Mouse (Mus musculus): Measurements from ENCODE around the gene Pgap3. TPM values are rescaled to one million over a fixed set of nuclear protein-coding genes. Genes with fewer than 3 reads are reported as not detected.
A peak's percentile ranks its signal among the peaks of the same experiment; 100 is the strongest.

The Pgap3 gene
- 13.2 and 14.1 TPM in 2 replicates for polyA plus RNA-seq (2012; rRNA removed)

DNA sequence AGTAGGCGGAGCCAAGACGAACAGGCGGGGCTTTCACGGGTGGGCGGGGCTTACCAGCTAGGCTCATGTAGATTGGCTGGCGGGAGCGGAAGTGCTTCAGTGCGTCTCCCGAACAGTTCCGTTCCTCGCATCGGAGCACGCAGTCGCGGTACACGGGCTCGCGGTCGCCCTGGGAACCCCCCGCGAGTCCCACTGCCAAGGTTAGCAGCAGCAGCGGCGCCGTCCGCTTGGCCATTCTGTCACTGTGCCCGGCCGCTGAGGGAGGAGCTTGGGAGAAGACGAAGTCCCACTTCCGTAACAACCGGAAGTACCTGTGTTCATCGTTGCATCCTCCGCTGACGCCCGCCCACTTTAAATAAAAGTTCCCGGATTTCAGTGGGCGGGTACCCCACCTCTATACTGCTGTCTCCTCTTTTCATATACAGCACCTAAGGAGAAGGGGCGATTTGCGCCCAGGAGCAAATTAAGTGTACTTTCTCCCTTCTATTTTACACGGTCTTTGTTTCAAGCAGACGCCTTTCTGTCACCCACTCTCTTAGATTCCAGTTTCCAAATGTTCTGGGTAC lies at the start of gene Pgap3:
Pgap3 (minus strand) TSS at position 330 of the 566 bp plus-strand sequence.
- Histone ChIP-seq H3K27me3 (ENCODE audit: control insufficient read depth, insufficient read depth, low read length) (no peaks in the 10 kb centered on the region), H3K27ac (ENCODE audit: insufficient read depth, low read length) (peak within 1 kb of the TSS; percentile 95), H3K4me3 (replicated peaks; ENCODE audit: insufficient read depth, low read depth, low read length) (peak within 1 kb of the TSS; percentile 83), H3K4me1 (ENCODE audit: control insufficient read depth, insufficient read depth, low read length) (peaks cover 3% of the 10 kb centered on the region; the same call in 1 of the 2 replicates)
- TF ChIP-seq POLR2A (IDR thresholded peaks at IDR 0.05; ENCODE audit: borderline replicate concordance, insufficient read depth, low read length) (peak; percentile 70; the same call in 1 of the 2 replicates), CTCF (IDR thresholded peaks at IDR 0.05; ENCODE audit: borderline replicate concordance, insufficient read depth, low read depth, low read length) (no peak)
- DNase-seq: peak; percentile 89 to 91
- WGBS: under 1% methylated on average over 40 of the region's 40 CpGs

DNA sequence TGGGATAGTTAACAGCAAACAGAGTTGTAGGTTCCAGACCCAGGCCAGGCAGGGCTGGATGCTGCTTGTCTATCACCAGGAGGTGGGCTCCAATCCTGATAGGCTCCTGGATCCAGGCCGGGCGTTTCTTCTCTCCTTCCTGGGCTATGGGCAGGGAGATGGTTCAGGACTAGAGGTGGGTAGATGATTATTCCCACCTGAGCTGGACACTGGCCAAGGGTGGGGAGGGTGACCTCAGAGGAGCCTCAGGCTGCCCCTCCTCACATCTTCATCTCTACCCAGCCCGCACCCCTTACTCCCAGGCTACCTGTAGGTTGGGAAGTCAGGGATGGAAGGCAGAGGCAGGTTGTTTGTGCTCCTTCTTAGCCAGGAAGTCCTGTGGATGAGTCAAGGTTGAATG lies 49.1 kb upstream of the Pgap3 start:
- TF ChIP-seq CTCF (IDR thresholded peaks at IDR 0.05; ENCODE audit: borderline replicate concordance, insufficient read depth, low read depth, low read length): no peak
- TF ChIP-seq POLR2A (IDR thresholded peaks at IDR 0.05; ENCODE audit: borderline replicate concordance, insufficient read depth, low read length): no peak
- Histone ChIP-seq H3K27me3 (ENCODE audit: control insufficient read depth, insufficient read depth, low read length) (no peaks in the 10 kb centered on the region), H3K27ac (ENCODE audit: insufficient read depth, low read length) (no peak overlapping the region), H3K4me1 (ENCODE audit: control insufficient read depth, insufficient read depth, low read length) (peaks cover 18% of the 10 kb centered on the region), H3K4me3 (replicated peaks; ENCODE audit: insufficient read depth, low read depth, low read length) (no peak overlapping the region)
- 85% methylated on average over 3 of the region's 3 CpGs for WGBS
- no peak for DNase-seq

DNA sequence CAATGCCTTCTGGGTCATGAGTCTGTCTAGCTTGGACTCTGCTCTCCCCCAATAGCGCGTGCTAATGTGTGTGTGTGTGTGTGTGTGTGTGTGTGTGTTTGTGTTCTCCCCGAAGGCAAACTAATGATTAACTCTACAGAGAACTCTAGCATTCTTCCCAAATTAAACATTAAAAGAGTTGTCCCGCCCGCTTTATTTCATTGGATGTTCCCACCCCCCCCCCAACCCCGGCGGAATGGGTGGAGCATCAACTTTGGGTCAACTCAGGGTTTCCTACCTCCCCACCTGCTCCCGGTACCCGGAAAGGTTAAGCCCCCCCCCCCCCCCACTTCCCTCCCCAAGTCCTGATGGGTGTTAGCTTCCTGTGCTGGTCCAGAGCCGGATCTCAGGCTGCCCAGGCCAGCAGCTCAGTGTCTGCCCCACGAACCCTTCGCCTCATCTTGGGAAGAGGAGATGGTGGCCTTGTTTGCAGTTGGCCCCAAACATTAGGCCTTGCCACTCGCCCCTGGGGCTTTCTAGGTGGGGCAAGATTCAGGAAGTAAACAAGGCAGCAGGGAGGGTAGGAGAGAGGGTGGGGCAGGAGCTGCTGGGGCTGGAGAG lies 48.0 kb upstream of the Pgap3 start:
- no peak for TF ChIP-seq POLR2A (IDR thresholded peaks at IDR 0.05; ENCODE audit: borderline replicate concordance, insufficient read depth, low read length)
- TF ChIP-seq CTCF (IDR thresholded peaks at IDR 0.05; ENCODE audit: borderline replicate concordance, insufficient read depth, low read depth, low read length): no peak
- WGBS: 55% methylated on average over 13 of the region's 13 CpGs

DNA sequence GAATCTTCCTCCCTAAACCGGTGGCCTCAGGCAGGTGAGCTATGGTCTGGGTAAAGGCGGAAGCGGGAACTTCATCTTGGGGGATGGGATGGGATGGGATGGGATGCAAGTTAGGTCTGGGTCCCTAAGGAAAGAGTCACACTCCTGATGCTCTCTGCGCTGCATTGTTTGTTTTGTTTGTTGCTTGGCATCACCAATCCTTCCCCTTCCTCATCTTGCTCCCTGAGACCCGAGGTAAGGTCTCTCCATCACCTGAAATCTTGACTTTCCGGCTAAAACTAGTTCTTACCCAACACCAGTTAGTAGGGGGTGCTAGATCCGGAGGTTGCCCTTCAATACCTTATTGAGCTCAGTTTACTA lies 47.2 kb upstream of the Pgap3 start:
- WGBS: 23% methylated on average over 7 of the region's 7 CpGs
- Histone ChIP-seq H3K4me3 (replicated peaks; ENCODE audit: insufficient read depth, low read depth, low read length) (peak overlapping the region; percentile 76), H3K27me3 (ENCODE audit: control insufficient read depth, insufficient read depth, low read length) (no peaks in the 10 kb centered on the region), H3K27ac (ENCODE audit: insufficient read depth, low read length) (no peak overlapping the region), H3K4me1 (ENCODE audit: control insufficient read depth, insufficient read depth, low read length) (peaks cover 18% of the 10 kb centered on the region)
- TF ChIP-seq POLR2A (IDR thresholded peaks at IDR 0.05; ENCODE audit: borderline replicate concordance, insufficient read depth, low read length) (no peak), CTCF (IDR thresholded peaks at IDR 0.05; ENCODE audit: borderline replicate concordance, insufficient read depth, low read depth, low read length) (no peak)
- DNase-seq: no peak

More for the DNA sequence above, 48.0 kb upstream of the Pgap3 start:
- Histone ChIP-seq H3K27me3 (ENCODE audit: control insufficient read depth, insufficient read depth, low read length) (no peaks in the 10 kb centered on the region), H3K4me1 (ENCODE audit: control insufficient read depth, insufficient read depth, low read length) (peaks cover 18% of the 10 kb centered on the region), H3K4me3 (replicated peaks; ENCODE audit: insufficient read depth, low read depth, low read length) (peak overlapping the region; percentile 76), H3K27ac (ENCODE audit: insufficient read depth, low read length) (no peak overlapping the region)
- DNase-seq: no peak

DNA sequence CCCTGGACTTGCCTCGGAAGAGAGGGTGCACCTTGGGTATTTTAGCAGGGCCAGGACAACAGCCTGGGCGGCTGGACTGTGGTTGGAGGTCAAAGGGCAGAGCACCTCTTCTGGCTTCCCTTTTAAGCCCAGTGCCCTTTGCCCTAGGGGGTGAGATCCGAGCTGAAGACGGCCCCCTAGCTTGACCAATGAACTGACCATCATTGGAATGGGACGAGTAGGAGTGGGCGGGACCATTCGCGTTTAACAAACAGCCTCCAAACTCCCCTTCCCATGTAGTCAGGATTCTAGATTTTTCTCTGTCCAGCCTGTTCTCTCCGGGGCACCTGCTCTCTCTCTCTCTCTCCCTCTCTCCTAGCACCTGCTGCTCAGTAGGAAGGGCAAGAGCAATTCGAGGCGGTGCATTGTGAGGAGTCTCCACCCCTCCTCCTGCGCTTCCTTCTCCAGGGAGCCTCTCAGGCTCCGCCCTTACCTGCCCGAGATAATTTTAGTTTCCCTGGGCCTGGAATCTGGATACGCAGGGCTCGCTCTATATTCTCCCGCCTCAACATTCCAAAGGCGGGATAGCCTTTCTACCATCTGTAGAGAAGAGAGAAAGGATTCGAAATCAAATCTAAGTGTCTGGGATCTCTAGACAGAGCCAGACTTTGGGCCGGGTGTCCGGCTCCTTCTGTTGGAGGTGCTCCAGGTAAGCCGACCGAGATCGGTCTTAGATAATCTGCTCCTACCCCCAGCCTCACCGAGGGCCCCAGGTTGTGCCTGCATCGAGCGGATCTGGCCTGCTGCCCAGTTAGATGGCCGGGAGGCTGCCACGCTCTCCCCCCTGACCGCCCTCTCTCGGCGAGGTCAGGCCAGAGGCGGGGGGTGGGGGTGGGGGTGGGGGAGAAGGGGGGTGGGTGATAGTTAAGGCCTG lies 46.5 kb upstream of the Pgap3 start:
- Histone ChIP-seq H3K27me3 (ENCODE audit: control insufficient read depth, insufficient read depth, low read length) (no peaks in the 10 kb centered on the region), H3K4me1 (ENCODE audit: control insufficient read depth, insufficient read depth, low read length) (peaks cover 18% of the 10 kb centered on the region), H3K27ac (ENCODE audit: insufficient read depth, low read length) (peak overlapping the region; percentile 20), H3K4me3 (replicated peaks; ENCODE audit: insufficient read depth, low read depth, low read length) (peak overlapping the region; percentile 76)
- TF ChIP-seq CTCF (IDR thresholded peaks at IDR 0.05; ENCODE audit: borderline replicate concordance, insufficient read depth, low read depth, low read length): no peak
- TF ChIP-seq POLR2A (IDR thresholded peaks at IDR 0.05; ENCODE audit: borderline replicate concordance, insufficient read depth, low read length): peak; percentile 51; the same call in 1 of the 2 replicates
- 4% methylated on average over 33 of the region's 33 CpGs for WGBS
- peak; percentile 69 to 78 for DNase-seq

DNA sequence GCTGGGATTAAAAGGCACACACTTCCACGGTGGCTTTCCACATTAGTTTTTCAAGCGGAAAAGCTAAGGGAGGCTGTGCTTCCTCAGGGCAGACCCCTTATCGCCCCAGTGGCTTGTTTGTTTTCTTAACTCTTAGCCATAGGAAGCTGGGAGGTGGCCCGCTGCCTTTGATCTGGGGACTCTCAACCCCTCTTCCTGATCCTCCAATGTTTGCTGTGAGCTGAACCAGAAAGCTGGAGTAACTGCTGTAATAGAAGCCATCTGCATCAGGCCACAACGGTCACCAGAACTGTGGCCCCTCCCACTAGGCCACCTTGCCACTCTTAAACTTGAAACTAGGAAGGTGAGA lies 45.9 kb upstream of the Pgap3 start, which contains the start of gene Grb7:
Grb7 (plus strand) TSS at position 182 of the 349 bp plus-strand sequence.
- H3K4me3 ChIP-seq (replicated peaks; ENCODE audit: insufficient read depth, low read depth, low read length): peak within 1 kb of the TSS; percentile 76
- WGBS: 42% methylated on average over 5 of the region's 5 CpGs
- peak within 1 kb of the TSS; percentile 20 for H3K27ac ChIP-seq (ENCODE audit: insufficient read depth, low read length)
- no peaks in the 10 kb centered on the region for H3K27me3 ChIP-seq (ENCODE audit: control insufficient read depth, insufficient read depth, low read length)
- peaks cover 18% of the 10 kb centered on the region for H3K4me1 ChIP-seq (ENCODE audit: control insufficient read depth, insufficient read depth, low read length)
- DNase-seq: no peak
- TF ChIP-seq POLR2A (IDR thresholded peaks at IDR 0.05; ENCODE audit: borderline replicate concordance, insufficient read depth, low read length): no peak
- TF ChIP-seq CTCF (IDR thresholded peaks at IDR 0.05; ENCODE audit: borderline replicate concordance, insufficient read depth, low read depth, low read length): no peak

DNA sequence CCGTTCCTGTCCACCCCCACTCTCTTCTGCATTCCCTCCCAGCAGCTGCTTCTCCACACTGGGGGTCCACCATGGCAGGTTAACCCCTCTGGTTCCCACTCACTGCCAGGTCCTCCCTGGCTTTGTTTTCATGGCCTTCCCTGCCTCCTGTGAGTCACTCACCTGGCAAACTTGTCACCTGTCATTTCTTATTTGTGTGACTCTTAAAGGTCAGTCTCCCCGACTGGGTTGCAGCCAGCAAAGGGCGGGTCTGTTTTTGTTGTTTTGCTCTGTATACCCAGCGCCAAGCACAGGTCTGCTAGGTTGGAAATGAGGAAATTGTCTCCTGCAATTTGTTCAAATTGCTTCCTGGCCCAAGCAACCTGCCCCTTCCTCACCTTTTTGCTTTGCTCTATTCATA lies 45.4 kb upstream of the Pgap3 start:
- DNase-seq: no peak
- no peak overlapping the region for H3K4me3 ChIP-seq (replicated peaks; ENCODE audit: insufficient read depth, low read depth, low read length)
- 52% methylated on average over 4 of the region's 4 CpGs for WGBS
- TF ChIP-seq POLR2A (IDR thresholded peaks at IDR 0.05; ENCODE audit: borderline replicate concordance, insufficient read depth, low read length): no peak
- no peak for TF ChIP-seq CTCF (IDR thresholded peaks at IDR 0.05; ENCODE audit: borderline replicate concordance, insufficient read depth, low read depth, low read length)
- H3K27ac ChIP-seq (ENCODE audit: insufficient read depth, low read length): 0 out of 2 replicates have a peak overlapping the region, but pooled peaks have one; percentile 20
- peaks cover 18% of the 10 kb centered on the region for H3K4me1 ChIP-seq (ENCODE audit: control insufficient read depth, insufficient read depth, low read length)
- H3K27me3 ChIP-seq (ENCODE audit: control insufficient read depth, insufficient read depth, low read length): no peaks in the 10 kb centered on the region
